Mouse (Mus musculus) T-helper 2 cell (primary cell): Measurements from ENCODE around the gene Bcl11b.

Experiments
- in situ Hi-C: fragments of 300-600 bp; cut with MboI, MseI; formaldehyde crosslinking; loops from one replicate; pipeline ENCODE4 v1.15.1; 2025; ENCODE audit warnings: high pct_unique_total_duplicates

The Bcl11b gene

GRCm38 (mm10) chr12:107940774-107941173, 62.6 kb downstream of the Bcl11b start:
- in situ Hi-C loops, result no loop called here

DNA sequence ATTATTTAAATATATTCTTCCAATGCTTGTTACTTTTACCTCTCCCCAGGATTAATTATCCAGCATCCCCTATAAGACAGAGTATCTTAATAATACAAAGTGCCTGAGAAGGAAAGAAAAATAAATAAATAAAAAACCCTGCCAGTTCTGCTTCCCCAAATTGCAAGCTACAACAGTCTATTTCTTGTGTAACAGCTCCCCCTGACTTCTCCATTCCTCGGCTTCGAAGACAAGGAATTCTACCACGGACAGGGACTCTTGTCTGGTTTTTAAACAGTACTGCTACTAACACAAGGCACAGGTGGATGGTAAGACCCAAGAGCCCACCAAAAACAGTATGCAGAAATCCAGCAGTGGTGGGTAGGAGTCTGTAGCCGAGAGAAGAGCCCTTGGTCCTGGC, 64.2 kb downstream of the Bcl11b start:
- in situ Hi-C loops, result no loop called here

- in situ Hi-C loops, result no loop called here
These were observed 66.4 kb downstream of the Bcl11b start for GRCm38 (mm10) chr12:107936972-107937371.

GRCm38 (mm10) chr12:107936406-107936805, 67.0 kb downstream of the Bcl11b start:
- in situ Hi-C loops, result no loop called here

DNA sequence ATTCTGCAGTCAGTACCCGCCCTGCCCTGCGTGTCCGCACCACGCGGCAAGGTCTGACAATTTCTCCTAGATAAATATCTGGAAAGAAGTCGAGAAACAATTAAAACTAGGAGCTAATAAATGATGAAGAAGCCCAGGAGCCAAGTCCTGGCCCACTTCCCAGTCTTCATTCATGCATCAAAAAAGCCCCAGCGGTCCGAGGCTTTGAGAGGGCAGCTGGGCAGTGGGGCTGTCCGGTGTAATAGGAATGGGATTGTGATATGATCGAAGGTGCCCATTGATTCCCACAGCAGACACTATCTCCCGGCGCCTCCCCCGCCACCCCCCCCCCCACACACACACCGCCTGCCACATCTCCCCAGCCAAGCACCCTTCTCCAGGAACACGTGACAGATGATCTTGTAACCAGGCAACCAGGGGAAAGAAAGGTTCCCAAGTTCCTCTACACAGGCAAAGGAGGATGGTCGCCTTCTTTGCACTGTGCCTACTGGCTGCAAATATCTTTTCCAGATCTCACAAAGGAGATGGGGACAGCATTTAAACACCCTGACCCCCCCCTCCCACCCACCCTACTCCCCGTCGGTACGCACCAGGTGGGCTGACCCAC, 68.5 kb downstream of the Bcl11b start:
- in situ Hi-C loops, result loop anchor here (5.0 kb wide), 1 partner anchor 32 kb away; no protein-coding TSS in a partner anchor

DNA sequence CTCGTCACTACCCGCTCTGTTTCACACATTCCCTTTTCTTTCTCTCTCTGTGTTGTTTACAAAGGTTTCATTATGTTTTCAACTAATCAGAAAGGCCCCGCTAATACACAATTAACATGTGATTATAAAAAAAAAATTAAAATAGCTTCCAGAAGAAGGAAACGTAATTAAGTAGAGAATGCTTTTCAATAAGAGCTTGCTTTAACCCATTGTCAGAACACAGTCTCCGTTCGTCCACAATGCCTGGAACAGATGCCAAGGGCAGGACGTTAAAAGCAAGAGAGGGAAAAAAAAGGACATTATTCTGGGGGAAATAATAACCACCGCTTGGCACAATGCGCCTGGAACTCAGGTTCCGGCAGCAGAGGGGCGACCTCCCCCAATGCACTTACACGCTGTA, 71.3 kb downstream of the Bcl11b start:
- in situ Hi-C loops, result loop anchor here (5.0 kb wide), 1 partner anchor 35 kb away; no protein-coding TSS in a partner anchor

DNA sequence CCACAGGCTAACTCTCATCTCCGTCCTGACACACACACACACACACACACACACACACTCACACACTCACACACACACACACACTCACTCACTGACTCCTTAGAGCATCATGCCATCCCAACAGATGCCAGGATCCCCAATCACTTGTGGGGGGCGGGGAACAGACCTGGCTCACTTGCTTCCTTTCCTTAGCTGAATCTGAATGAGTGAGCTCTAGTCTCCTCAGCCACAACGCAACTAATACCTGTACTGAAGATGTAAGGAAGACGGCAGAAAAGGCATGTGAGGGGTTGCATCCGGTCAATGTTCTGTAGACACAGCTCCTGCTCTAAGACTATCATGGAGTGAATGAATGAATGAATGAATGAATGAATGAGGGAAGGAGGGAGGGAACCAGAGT, 71.9 kb downstream of the Bcl11b start:
- in situ Hi-C loops, result loop anchor here (5.0 kb wide), 1 partner anchor 36 kb away; no protein-coding TSS in a partner anchor

DNA sequence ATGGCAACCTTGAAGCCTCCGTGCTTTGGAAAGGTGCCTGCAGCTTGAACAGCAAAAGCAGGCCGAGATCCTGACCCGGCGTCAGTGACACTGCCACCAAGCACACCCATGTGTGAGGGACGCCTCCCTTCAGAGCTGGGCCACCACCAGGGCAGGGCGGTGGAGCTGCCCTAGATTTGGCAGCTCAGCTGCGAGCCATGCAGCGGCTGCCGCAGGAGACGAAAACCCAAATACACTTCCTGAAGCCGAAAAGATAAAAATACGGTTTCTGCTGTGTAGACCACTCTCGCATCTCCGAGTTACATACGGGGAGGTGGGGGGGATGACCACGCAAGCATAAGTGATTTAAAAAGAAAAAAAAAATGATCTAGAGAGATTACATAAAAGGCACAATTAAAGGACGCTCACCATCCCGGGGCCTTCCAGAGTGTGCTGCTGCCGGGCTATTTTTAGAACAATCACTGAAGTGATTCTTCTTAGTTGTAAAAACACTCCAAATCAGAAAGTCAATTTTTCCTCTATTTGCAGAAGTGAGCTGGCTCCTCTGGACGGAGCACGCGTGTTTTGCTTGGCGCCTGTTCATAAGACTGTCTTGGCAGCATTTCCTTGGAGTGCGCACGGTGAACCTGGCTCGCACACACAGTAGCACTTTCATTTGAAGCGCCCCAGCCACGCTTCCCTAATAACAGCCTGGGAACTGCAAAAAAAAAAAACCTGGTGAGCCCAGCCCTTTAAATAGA, 72.6 kb downstream of the Bcl11b start:
- in situ Hi-C loops, result loop anchor here (5.0 kb wide), 1 partner anchor 37 kb away; no protein-coding TSS in a partner anchor

DNA sequence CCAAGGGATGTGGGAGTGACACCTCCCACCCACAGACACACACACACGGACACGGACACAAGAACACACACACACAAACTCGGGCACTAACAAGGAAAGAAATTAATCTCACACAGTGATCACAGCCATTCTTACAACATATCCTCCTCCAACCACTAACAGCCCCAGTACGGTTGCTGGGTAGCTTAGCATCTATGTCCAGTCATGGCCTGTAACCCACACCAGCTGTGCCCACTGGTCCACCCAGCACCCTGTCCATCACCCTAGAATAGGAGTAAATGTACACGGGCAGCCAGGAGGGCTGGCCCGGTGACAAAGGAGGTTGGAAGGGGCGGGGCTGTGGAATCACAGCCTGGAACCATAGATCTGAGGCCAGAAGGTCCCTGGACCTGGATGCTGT, 74.5 kb downstream of the Bcl11b start:
- in situ Hi-C loops, result loop anchor here (5.0 kb wide), 1 partner anchor 63 kb away; no protein-coding TSS in a partner anchor

DNA sequence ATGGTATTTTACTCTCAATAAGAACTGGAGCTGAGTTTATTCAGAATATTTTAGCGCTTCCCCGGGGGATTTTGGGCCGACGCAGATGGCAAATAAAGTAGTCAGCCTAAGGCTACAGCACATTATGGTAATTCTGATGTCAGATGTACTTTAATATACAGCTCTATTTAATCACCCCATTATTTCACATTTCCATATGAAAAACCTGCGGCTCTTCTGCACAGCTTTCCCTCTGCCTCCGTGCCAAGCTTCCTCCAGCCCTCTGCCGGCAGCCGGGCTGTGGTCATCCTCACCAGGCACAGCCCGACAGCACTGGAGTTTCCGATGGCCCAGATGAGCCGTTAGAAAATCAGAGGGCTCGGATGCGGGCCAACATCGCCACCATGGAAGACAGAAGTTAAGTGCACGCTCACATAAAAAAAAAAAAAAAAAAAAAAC, 74.9 kb downstream of the Bcl11b start:
- in situ Hi-C loops, result loop anchor here (5.0 kb wide), 1 partner anchor 64 kb away; no protein-coding TSS in a partner anchor

- in situ Hi-C loops, result loop anchor here (5.0 kb wide), 1 partner anchor 64 kb away; no protein-coding TSS in a partner anchor
These were observed 75.4 kb downstream of the Bcl11b start for GRCm38 (mm10) chr12:107927961-107928431.

- in situ Hi-C loops, result loop anchor here (5.0 kb wide), 1 partner anchor 66 kb away; no protein-coding TSS in a partner anchor
These were observed 77.1 kb downstream of the Bcl11b start for GRCm38 (mm10) chr12:107926074-107926855.

DNA sequence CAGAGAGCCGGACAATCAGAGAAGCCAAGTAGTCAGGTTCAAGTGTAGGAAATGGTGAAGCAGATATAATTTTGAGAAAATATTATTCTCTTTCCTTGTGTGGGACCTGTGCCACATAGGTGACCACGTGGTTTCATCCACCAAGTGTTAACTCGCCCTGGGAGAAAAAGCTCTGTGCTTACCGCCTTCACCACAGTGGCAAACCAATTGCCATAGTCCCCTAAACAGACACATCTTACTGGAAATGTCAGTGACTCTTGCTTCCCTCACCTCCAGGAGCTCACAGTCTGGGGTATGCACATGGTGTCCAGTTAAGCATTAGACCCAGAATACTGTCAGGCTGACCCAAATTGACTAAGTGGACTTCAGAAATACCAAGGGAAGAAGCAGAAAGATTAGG, 78.7 kb downstream of the Bcl11b start:
- in situ Hi-C loops, result loop anchor here (5.0 kb wide), 2 partner anchors 68 to 797 kb away; no protein-coding TSS in a partner anchor

- in situ Hi-C loops, result loop anchor here (5.0 kb wide), 1 partner anchor 797 kb away; no protein-coding TSS in a partner anchor
These were observed 79.4 kb downstream of the Bcl11b start for GRCm38 (mm10) chr12:107923963-107924362.

DNA sequence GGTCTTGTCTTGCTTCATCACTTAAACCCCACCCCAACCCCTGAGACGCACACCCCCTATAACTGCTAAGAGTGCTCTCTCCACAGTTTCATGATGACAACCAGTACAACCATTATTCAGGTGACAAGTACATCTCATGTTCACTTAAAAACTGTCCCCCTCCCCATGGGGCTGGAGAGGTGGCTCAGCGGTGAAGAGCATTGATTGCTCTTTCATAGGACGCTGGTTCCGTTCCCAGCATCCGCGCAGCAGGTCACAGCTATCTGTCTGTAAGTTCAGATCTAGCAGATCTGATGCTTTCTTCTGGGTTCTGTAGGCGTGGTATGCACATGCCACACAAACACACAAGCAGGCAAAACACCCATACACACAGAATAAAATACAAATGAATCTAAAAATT, 81.2 kb downstream of the Bcl11b start:
- in situ Hi-C loops, result loop anchor here (5.0 kb wide), 1 partner anchor 795 kb away; no protein-coding TSS in a partner anchor

DNA sequence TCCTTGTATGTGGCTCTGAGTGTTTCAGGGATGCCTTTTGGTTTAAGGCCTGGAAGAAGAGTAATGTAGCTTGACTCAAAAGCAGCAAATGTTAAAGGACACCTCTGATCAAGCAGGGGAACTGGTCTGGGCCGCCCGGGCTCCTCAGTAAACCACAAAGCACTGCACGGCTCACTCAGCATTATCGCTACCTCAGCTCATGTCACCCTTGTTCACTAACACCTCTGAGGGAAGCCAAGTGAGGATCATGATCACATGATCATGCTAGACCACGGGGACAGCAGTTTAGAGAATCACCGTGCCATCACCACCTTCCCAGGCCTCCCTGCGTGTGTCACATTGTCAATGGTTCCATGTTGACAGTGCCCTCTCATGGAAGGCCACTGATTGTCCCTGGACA, 81.8 kb downstream of the Bcl11b start:
- in situ Hi-C loops, result loop anchor here (5.0 kb wide), 1 partner anchor 794 kb away; no protein-coding TSS in a partner anchor

GRCm38 (mm10) chr12:107921154-107921553, 82.2 kb downstream of the Bcl11b start:
- in situ Hi-C loops, result loop anchor here (5.0 kb wide), 1 partner anchor 794 kb away; no protein-coding TSS in a partner anchor

DNA sequence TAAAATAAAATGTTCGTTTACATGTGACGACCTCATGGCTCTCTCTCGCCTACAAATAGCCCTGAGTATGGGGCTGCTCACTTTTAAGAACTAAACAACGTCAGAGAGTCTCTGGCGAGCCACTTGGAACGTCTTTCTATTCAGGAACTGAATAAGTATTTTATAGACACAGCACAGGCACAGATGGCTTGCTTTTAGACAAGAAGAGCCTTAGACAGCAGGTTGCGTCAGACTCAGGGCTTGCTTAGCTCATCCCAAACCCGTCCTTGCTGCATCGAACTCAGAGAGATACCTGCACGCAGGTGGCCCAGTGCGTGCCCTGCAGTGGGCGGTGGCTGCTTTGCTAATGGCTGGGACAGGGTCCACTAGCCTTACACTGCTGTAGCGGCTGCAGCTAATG, 82.7 kb downstream of the Bcl11b start:
- in situ Hi-C loops, result loop anchor here (5.0 kb wide), 1 partner anchor 793 kb away; no protein-coding TSS in a partner anchor

DNA sequence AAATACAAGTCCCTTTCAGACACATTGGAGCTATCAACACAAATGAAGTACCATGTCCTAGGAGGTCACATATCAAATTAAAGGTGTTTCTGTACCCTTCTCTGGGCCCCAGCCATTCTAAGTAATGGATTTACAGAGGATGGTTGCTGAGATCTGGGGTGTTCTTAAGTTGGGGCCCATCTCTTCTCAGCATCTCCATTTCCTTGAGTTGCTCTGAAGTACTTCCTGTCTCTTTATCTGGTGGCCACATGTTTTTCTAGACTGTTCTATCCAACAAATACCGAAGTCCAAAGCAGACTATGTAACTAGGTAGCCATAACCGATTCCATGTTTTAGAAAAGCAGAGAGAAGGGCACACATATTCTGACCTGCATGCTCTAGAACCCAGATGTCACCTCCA, 83.3 kb downstream of the Bcl11b start:
- in situ Hi-C loops, result loop anchor here (5.0 kb wide), 1 partner anchor 793 kb away; no protein-coding TSS in a partner anchor

DNA sequence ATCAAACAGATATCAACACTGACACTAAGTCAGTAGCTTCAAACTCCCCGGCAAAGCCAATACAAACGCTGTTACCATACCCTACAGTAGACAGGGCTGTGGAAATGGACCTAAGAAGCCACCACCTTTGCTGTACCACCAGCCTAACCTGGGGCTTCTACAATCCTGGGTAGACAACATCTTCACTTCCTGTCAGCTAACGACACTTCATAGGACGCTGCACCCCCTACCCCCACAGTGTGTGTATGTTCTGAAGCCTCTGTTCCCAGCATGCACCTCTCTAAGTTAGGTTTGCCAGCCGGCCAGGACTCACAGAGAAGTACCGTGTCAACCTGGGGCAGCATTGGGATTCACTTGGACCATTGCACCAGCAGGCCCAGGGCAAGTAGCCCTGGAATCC, 84.6 kb downstream of the Bcl11b start:
- in situ Hi-C loops, result no loop called here

DNA sequence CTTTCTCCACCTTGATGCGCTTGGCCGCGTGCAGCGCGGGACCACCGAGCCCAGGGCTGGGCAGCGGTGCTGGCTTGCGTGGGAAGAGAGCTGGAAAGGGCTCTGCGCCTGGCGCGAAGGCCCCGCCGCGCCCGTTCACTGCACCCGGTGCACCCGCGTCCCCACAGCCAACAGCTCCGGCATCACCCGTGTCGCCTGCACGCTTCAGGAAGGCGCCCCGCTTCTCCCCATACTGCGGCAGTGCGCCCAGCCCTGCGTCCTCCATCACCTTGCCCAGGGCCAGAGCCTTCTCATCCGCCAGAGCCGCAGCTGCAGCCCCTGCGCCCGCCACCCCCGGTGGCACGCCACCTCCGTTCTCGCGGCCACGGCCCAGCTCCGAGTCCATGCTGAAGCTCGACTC, 87.4 kb downstream of the Bcl11b start:
- in situ Hi-C loops, result no loop called here
